Mouse (Mus musculus) kidney, postnatal 4 days (tissue): ENCODE measurements around the gene Tomt.

Experiments
- DNase-seq, 2 experiments: peaks; one replicate each; pipeline ENCODE4 v3.0.0; 2021; ENCODE audit warnings: mixed read lengths in 2 of 2

Tomt gene

GRCm38 (mm10) chr7:101852846-101853245 is 53.3 kb downstream of the Tomt start:
- DNase-seq = no peak

GRCm38 (mm10) chr7:101851689-101852088 is 54.5 kb downstream of the Tomt start:
- DNase-seq = no peak
